Mouse (Mus musculus) neural tube, embryonic 12.5 days (tissue): Measurements from ENCODE around the gene Opn1sw. TPM values are rescaled to one million over a fixed set of nuclear protein-coding genes. Genes with fewer than 3 reads are reported as not detected.
"Not testable (repeated sequence)": the region's sequence is repeated elsewhere in the genome, so short reads cannot be mapped to it uniquely, and the experiment has no call there.

Source experiments
- ATAC-seq: fragments of 200-750 bp; cut with Nextera tagmentation; 2 replicates; pipeline ENCODE4 v1.8.0; 2017; ENCODE audit warnings: low read depth, mild to moderate bottlenecking, moderate TSS enrichment, moderate library complexity; ENCODE audit not compliant: low FRiP score
- H3K27ac ChIP-seq: fragments of 300-500 bp; sonication (generic); 2 replicates; pipeline ENCODE4 v1.5.1; 2016
- H3K27me3 ChIP-seq: fragments of 300-500 bp; sonication (generic); replicated peaks from 2 replicates; pipeline ENCODE4 v1.6.1; 2016; ENCODE audit warnings: mild to moderate bottlenecking
- H3K36me3 ChIP-seq: fragments of 300-500 bp; sonication (generic); 2 replicates; pipeline ENCODE4 v1.6.1; 2016; ENCODE audit warnings: mild to moderate bottlenecking
- H3K4me1 ChIP-seq: fragments of 300-500 bp; sonication (generic); 2 replicates; pipeline ENCODE4 v1.6.1; 2016
- H3K4me2 ChIP-seq: fragments of 300-500 bp; sonication (generic); replicated peaks from 2 replicates; pipeline ENCODE4 v1.6.1; 2016; ENCODE audit warnings: mild to moderate bottlenecking
- H3K4me3 ChIP-seq: fragments of 300-500 bp; sonication (generic); 2 replicates; pipeline ENCODE4 v1.5.1; 2016
- H3K9ac ChIP-seq: fragments of 300-500 bp; sonication (generic); 2 replicates; pipeline ENCODE4 v1.6.1; 2016; ENCODE audit warnings: mild to moderate bottlenecking
- H3K9me3 ChIP-seq: fragments of 300-500 bp; sonication (generic); 2 replicates; pipeline ENCODE4 v1.6.1; 2016; ENCODE audit warnings: mild to moderate bottlenecking
- WGBS: fragments of 180-500 bp; shearing (Covaris S2); methylation state at CpG from one replicate; pipeline ENCODE4 v1.1.7; 2016; 5-methylcytosine and 5-hydroxymethylcytosine counted together
- microRNA-seq: library from miRNA; unstranded; fragments of <30 nt; microRNA quantifications from one replicate; pipeline ENCODE4, GENCODE M21; 2017
- polyA plus RNA-seq: library from polyadenylated mRNA; unstranded; fragments of >200 nt; fragmentation: Nextera tagmentation; extraction: Ambion mirVana; gene quantifications from 2 replicates; pipeline ENCODE4 v1.2.1, GENCODE M21; 2016

Gene Opn1sw
- polyA plus RNA-seq, 1 experiment from 2014 or later, result 0.18 TPM

DNA sequence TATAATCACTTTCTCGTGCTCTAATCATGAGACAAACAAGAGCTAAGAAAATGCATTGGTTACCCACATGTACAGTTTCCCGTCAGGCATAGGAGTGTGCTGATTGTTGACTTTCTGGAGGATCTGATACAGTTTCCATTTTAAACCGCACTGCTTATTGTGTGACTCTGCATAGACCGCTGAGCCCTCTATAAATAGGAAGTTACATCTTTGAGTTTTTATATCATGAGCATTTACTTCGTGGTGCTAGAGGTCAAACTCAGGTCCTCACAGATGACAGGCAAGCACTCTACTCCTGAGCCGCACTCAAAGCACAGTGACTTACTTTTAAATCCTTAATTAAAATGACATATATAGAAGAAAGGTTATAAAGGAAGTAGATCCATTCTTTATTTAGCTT lies 28.1 kb downstream of the Opn1sw start:
- no peak for ATAC-seq
- Histone ChIP-seq H3K4me3 (no peak overlapping the region), H3K27ac (no peak overlapping the region), H3K36me3 (peaks cover 25% of the 10 kb centered on the region), H3K9me3 (no peaks in the 10 kb centered on the region), H3K4me2 (no peak overlapping the region), H3K9ac (no peak overlapping the region), H3K27me3 (no peaks in the 10 kb centered on the region), H3K4me1 (no peaks in the 10 kb centered on the region)
- 92% methylated on average over 6 of the region's 6 CpGs for WGBS

DNA sequence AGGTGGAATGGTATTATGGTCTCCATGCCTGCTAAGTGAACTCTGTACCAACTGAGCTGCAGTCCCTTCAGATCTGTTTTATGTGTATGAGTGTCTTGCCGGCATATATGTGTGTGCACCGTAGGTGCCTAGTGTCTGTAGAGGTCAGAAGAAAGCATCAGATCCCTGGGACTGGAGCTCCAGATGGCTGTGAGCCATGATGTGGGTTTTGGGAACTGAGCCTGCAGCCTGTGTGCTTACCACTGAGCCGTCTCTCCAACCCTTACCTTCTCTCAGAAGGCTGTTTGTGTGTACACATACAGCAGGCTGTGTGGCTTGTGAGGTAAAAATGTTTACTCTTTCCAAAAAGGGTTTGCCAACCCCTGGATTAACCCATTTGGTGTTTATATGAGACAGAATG lies 28.9 kb downstream of the Opn1sw start:
- no peaks in the 10 kb centered on the region for H3K9me3 ChIP-seq
- no peak overlapping the region for H3K4me2 ChIP-seq
- ATAC-seq, result no peak
- no peaks in the 10 kb centered on the region for H3K27me3 ChIP-seq
- no peak overlapping the region for H3K27ac ChIP-seq
- no peak overlapping the region for H3K4me3 ChIP-seq
- H3K9ac ChIP-seq, result no peak overlapping the region
- WGBS, result 95% methylated on average over 3 of the region's 3 CpGs
- no peaks in the 10 kb centered on the region for H3K4me1 ChIP-seq
- H3K36me3 ChIP-seq, result peaks cover 25% of the 10 kb centered on the region

DNA sequence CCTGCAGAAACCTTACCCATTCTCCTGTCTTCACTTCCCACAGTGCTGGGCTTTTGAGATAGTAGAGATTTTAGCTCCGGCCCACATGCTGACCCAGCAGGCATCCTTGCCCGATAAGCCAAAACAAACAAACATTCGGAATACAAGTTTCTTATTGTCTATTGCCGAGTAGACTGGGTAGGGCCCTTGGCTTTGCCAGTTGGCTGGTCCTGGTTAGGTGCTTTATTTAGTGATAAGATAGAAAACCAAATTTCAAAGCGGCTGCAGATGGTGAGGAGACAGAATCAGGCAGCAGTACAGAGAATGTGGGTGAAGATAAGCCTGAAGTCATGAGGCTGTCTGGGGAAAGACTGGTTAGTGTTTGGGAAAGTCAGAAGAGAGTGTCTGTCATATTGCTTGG lies 35.5 kb downstream of the Opn1sw start:
- Histone ChIP-seq H3K4me1 (peaks cover 10% of the 10 kb centered on the region), H3K27me3 (no peaks in the 10 kb centered on the region), H3K9ac (no peak overlapping the region), H3K4me3 (no peak overlapping the region), H3K27ac (no peak overlapping the region), H3K9me3 (no peaks in the 10 kb centered on the region), H3K4me2 (no peak overlapping the region), H3K36me3 (peaks cover 9% of the 10 kb centered on the region)
- WGBS, result 72% methylated on average over 5 of the region's 5 CpGs
- ATAC-seq, result no peak

DNA sequence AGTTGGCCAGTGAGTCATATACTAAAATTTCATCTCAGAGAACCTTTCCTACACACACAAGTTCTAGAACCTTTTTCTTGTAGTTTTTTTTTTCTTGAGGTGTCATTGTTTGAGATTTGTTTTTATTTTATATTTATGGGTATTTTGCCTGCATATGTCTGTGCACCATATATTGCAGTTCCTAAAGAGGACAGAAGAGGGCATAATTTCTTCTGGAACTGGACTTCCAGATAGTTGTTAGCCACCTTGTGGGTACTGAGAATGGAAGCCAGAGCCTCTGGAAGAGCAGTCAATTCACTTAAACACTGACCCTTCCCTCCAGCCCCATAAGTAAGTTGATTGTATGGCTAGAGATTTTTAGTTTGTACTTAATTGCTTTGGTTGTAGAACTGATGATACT lies 36.7 kb downstream of the Opn1sw start:
- Histone ChIP-seq H3K36me3 (peaks cover 3% of the 10 kb centered on the region; the same call in 1 of the 2 replicates), H3K27ac (no peak overlapping the region)

DNA sequence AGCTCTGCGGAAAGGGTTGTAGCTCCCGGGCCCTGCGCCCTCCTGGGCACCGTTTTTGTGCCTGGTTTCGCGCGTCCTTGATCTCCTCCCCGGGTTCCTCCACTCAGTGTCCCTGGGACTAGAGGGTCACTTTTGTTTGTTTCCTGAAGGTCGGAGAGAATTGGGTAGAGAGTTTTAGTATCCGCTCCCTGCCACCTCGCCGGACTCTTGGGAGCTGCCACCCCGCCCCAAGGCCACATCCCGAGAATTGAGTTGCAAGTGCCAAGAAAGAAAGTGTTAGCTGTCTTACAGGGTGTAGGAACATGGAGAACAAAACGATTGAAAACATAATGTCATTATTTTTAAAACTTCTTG lies 39.9 kb downstream of the Opn1sw start:
- Histone ChIP-seq H3K9me3 (no peaks in the 10 kb centered on the region), H3K27me3 (no peaks in the 10 kb centered on the region), H3K4me3 (peak overlapping the region; percentile 80), H3K4me1 (peaks cover 10% of the 10 kb centered on the region), H3K27ac (peak overlapping the region; percentile 15; the same call in 1 of the 2 replicates), H3K36me3 (no peaks in the 10 kb centered on the region), H3K9ac (peak overlapping the region; percentile 74), H3K4me2 (peak overlapping the region; percentile 72)
- no peak for ATAC-seq
- under 1% methylated on average over 15 of the region's 15 CpGs for WGBS

More for the DNA sequence above, 36.7 kb downstream of the Opn1sw start:
- H3K4me3 ChIP-seq, result no peak overlapping the region
- no peaks in the 10 kb centered on the region for H3K27me3 ChIP-seq
- H3K9me3 ChIP-seq, result no peaks in the 10 kb centered on the region
- H3K4me1 ChIP-seq, result peaks cover 10% of the 10 kb centered on the region
- H3K4me2 ChIP-seq, result no peak overlapping the region
- H3K9ac ChIP-seq, result no peak overlapping the region
- no peak for ATAC-seq

DNA sequence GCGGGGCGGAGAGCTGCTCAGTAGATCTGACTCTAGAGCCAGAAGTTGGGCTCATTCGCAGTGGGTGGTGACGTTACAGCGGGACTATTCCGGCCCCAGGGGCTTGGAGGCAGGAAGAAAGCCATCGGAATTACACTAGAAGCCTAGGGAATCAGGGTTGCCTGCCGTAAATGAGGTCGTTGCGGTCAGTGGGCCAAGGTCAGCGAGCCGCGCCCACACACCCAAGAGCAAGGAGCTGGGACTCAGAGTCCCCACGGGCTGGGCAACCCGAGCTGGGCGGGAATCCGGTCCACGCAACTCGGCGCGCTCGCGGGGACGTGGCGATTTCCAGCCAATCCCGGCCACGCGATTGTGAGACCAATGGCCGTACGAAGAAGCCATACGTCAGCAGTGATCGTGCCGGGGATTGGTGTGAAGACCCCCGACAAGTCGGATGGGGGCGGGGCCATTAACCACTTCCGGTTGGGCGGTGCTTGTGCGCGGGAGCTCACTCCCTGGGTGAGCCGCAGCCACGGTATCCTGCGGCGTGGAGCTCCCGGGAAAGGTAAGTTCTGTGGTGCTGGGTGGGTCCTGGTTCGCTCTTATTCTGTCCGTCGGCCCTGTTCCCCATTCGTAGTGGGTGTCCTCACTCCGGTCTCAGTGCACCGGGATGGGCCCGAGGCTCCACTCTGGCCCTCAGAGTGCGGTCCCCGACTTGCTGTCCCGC lies 40.5 kb downstream of the Opn1sw start, which contains the start of gene Calu:
Gene Calu, plus strand, starts transcription at position 405 of the 706 bp plus-strand sequence.
- Histone ChIP-seq H3K4me1 (peaks cover 10% of the 10 kb centered on the region), H3K9ac (peak within 1 kb of the TSS; percentile 74), H3K36me3 (no peaks in the 10 kb centered on the region), H3K27ac (peak within 1 kb of the TSS; percentile 16; the same call in 1 of the 2 replicates), H3K9me3 (no peaks in the 10 kb centered on the region), H3K27me3 (no peaks in the 10 kb centered on the region), H3K4me2 (peak within 1 kb of the TSS; percentile 72), H3K4me3 (peak within 1 kb of the TSS; percentile 80)
- ATAC-seq, result peak; percentile 100
- under 1% methylated on average over 55 of the region's 55 CpGs for WGBS

DNA sequence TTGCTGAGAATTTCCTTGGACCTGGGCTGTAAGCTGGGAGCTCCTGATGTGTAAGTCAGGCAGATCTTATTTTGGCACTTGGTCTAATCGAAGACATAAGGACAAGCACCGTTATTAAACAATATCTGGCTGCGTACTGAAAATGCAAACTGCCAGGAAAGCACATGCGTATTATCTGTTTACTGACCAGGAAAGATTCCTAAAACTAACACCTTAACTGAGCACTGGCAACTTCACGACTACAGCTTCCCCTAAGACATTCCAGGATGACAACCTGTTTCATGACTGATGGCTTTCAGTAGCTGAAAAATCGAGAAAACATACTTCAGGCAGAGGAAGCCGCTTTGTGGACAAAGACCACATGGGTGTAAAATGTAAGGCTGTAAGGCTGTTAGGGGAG lies 41.1 kb downstream of the Opn1sw start:
- H3K27ac ChIP-seq, result 0 out of 2 replicates have a peak overlapping the region, but pooled peaks have one; percentile 16
- no peaks in the 10 kb centered on the region for H3K36me3 ChIP-seq
- WGBS, result 43% methylated on average over 7 of the region's 7 CpGs

DNA sequence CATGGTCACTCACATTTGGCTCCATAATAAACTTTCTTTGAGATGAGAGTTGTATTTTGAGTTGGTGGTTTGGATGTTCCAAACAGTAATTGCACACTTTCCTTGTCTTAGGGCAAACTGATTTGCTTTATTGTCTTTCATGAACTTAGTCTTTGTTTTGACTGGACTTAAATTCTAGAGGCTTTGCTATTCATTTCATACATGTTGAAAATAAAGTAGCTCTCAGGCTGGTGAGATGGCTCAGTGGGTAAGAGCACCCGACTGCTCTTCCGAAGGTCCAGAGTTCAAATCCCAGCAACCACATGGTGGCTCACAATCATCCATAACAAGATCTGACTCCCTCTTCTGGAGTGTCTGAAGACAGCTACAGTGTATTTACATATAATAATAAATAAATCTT lies 41.8 kb downstream of the Opn1sw start:
- H3K4me1 ChIP-seq, result peaks cover 10% of the 10 kb centered on the region
- H3K36me3 ChIP-seq, H3K9me3 ChIP-seq, H3K27me3 ChIP-seq, H3K4me2 ChIP-seq, H3K9ac ChIP-seq, ATAC-seq, H3K27ac ChIP-seq, H3K4me3 ChIP-seq: not testable (repeated sequence)
- 93% methylated on average over 2 of the region's 2 CpGs for WGBS

More for the DNA sequence above, 41.1 kb downstream of the Opn1sw start:
- peak overlapping the region; percentile 80 for H3K4me3 ChIP-seq
- H3K4me2 ChIP-seq, result peak overlapping the region; percentile 72
- H3K27me3 ChIP-seq, result no peaks in the 10 kb centered on the region
- H3K9me3 ChIP-seq, result no peaks in the 10 kb centered on the region
- ATAC-seq, result no peak
- H3K4me1 ChIP-seq, result peaks cover 10% of the 10 kb centered on the region
- H3K9ac ChIP-seq, result peak overlapping the region; percentile 67

DNA sequence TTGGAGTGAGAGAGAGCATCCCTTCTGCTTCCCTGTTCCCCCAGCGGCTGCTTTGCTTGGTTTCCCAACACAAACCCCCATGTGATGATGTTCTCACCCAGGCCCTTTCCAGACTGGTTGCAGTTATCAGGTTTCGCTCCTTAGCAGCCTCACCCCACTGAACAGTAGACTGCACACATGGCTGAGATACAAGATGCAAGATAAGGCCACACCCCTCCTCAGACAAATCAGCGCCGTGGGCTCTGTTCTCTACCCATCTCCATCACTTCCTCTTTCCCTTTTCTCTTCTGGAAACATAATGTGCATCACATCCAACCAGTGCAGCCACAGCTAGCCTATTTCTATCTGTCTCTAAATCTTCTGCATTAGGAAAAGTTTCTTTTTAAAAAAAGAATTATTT lies 58.8 kb downstream of the Opn1sw start:
- no peak overlapping the region for H3K9ac ChIP-seq
- 77% methylated on average over 4 of the region's 4 CpGs for WGBS
- H3K4me3 ChIP-seq, result no peak overlapping the region
- H3K27me3 ChIP-seq, result no peaks in the 10 kb centered on the region
- ATAC-seq, result no peak
- H3K4me2 ChIP-seq, result no peak overlapping the region
- no peaks in the 10 kb centered on the region for H3K36me3 ChIP-seq
- H3K9me3 ChIP-seq, result no peaks in the 10 kb centered on the region
- H3K4me1 ChIP-seq, result no peaks in the 10 kb centered on the region
- H3K27ac ChIP-seq, result no peak overlapping the region

DNA sequence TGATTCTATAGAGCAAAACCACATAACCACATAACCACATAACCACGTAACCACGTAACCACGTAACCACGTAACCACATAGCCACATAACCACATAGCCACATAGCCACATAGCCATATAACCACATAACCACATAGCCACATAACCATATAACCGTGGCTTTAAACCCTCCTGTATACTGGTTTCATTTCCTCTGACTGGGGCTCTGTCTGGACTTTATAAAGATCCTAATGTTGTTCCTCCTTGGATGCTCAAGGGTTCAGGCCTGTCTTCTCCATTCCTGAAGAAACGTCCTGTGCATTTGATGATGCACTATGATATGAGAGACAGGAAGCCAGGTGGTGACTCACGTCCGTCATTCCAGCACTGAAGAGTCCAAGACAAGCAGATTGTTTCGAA lies 61.3 kb downstream of the Opn1sw start:
- Histone ChIP-seq H3K27ac (no peak overlapping the region), H3K4me1 (no peaks in the 10 kb centered on the region), H3K27me3 (no peaks in the 10 kb centered on the region), H3K4me2 (no peak overlapping the region), H3K9me3 (no peaks in the 10 kb centered on the region), H3K36me3 (no peaks in the 10 kb centered on the region), H3K9ac (no peak overlapping the region), H3K4me3 (no peak overlapping the region)
- no peak for ATAC-seq
- WGBS, result 89% methylated on average over 9 of the region's 9 CpGs

Small RNA genes lying within 50 kb of the gene (microRNA-seq; reads per million reads assigned to microRNA genes)
- not detected for gene Gm26220
- not detected for gene Gm44354

Other genes starting within 250 kb of the Opn1sw start
- 50.3 and 56.0 TPM in 2 replicates for gene Rbm28, start 223.5 kb downstream of the Opn1sw start, polyA plus RNA-seq
- 2.1 and 2.9 TPM in 2 replicates for gene Prrt4, start 208.9 kb downstream of the Opn1sw start, polyA plus RNA-seq
- gene Impdh1, start 172.1 kb downstream of the Opn1sw start, polyA plus RNA-seq, result 65.0 and 69.5 TPM in 2 replicates
- 28.1 and 30.9 TPM in 2 replicates for gene Hilpda, start 116.0 kb downstream of the Opn1sw start, polyA plus RNA-seq
- 0.45 and 0.71 TPM in 2 replicates for gene Fam71f2, start 108.9 kb downstream of the Opn1sw start, polyA plus RNA-seq
- gene Fam71f1, start 69.3 kb downstream of the Opn1sw start, polyA plus RNA-seq, result not detected in 2 replicates
- gene Calu, start 40.4 kb downstream of the Opn1sw start, polyA plus RNA-seq, result 199 and 223 TPM in 2 replicates
- 33.1 and 39.9 TPM in 2 replicates for gene Ccdc136, start 7.8 kb upstream of the Opn1sw start, polyA plus RNA-seq
- 10.1 and 11.1 TPM in 2 replicates for gene Flnc, start 44.8 kb upstream of the Opn1sw start, polyA plus RNA-seq
- gene Atp6v1f, start 79.2 kb upstream of the Opn1sw start, polyA plus RNA-seq, result 233 and 239 TPM in 2 replicates
- gene Atp6v1fnb, start 83.0 kb upstream of the Opn1sw start, polyA plus RNA-seq, result 0.30 and 0.32 TPM in 2 replicates
- 21.1 TPM in 2 replicates for gene Kcp, start 119.5 kb upstream of the Opn1sw start, polyA plus RNA-seq
- 2.4 and 3.5 TPM in 2 replicates for gene Irf5, start 138.2 kb upstream of the Opn1sw start, polyA plus RNA-seq
- 98.2 and 99.9 TPM in 2 replicates for gene Tnpo3, start 221.4 kb upstream of the Opn1sw start, polyA plus RNA-seq